Mouse (Mus musculus) MEL (cell line): ENCODE measurements at regions not wholly inside any gene's neighbourhood (a gene's known extent, or its start where the extent isn't known, plus 50 kb on each side); places are given as distances from the start of the nearest gene placed in this dataset.

Source experiments
- DNase-seq: peaks from one replicate; pipeline ENCODE4 v3.0.0; 2011; ENCODE audit warnings: low read depth, low spot score
- H3K27ac ChIP-seq: 2 replicates; pipeline ENCODE4 v1.5.1; 2012; ENCODE audit warnings: low read depth, mild to moderate bottlenecking, control low read depth, low read length, moderate library complexity; ENCODE audit not compliant: control insufficient read depth
- H3K27me3 ChIP-seq, 2 experiments: fragments of 150-350 bp in 1 of 2; sonication (generic) in 1 of 2; 2 replicates each; pipeline ENCODE4 v1.6.1; 2012; ENCODE audit warnings: low read length in 2 of 2, mild to moderate bottlenecking in 2 of 2, improper control_type of control experiment in 1 of 2, moderate library complexity in 1 of 2; ENCODE audit not compliant: insufficient read depth in 2 of 2, control insufficient read depth in 1 of 2
- H3K36me3 ChIP-seq, 2 experiments: 2 replicates each; pipeline ENCODE4 v1.6.1; 2012 to 2014; ENCODE audit warnings: low read length in 2 of 2, improper control_type of control experiment in 1 of 2, inconsistent platforms in 1 of 2, mild to moderate bottlenecking in 1 of 2; ENCODE audit not compliant: insufficient read depth in 2 of 2, control insufficient read depth in 1 of 2
- H3K4me1 ChIP-seq, 2 experiments: fragments of 150-350 bp in 1 of 2; sonication (generic) in 1 of 2; 2 replicates each; pipeline ENCODE4 v1.6.1; 2012; ENCODE audit warnings: low read length in 2 of 2, improper control_type of control experiment in 1 of 2, mild to moderate bottlenecking in 1 of 2; ENCODE audit not compliant: insufficient read depth in 2 of 2, control insufficient read depth in 1 of 2
- H3K4me3 ChIP-seq, 2 experiments: fragments of 150-350 bp in 1 of 2; sonication (generic) in 1 of 2; 2 replicates each; pipeline ENCODE4 v1.5.1; 2012; ENCODE audit warnings: low read depth in 2 of 2, low read length in 2 of 2, mild to moderate bottlenecking in 2 of 2, moderate library complexity in 2 of 2, control low read depth in 1 of 2, improper control_type of control experiment in 1 of 2; ENCODE audit not compliant: control insufficient read depth in 1 of 2, insufficient read depth in 1 of 2
- H3K79me2 ChIP-seq: 2 replicates; pipeline ENCODE4 v1.6.1; 2012; ENCODE audit warnings: mild to moderate bottlenecking, low read length, moderate library complexity; ENCODE audit not compliant: control insufficient read depth, poor library complexity, insufficient read depth
- H3K9ac ChIP-seq: 2 replicates; pipeline ENCODE4 v1.6.1; 2012; ENCODE audit warnings: low read depth, mild to moderate bottlenecking, control low read depth, low read length, moderate library complexity; ENCODE audit not compliant: control insufficient read depth, poor library complexity, severe bottlenecking
- H3K9me3 ChIP-seq: fragments of 150-350 bp; sonication (generic); replicated peaks from 2 replicates; pipeline ENCODE4 v1.6.1; 2012; ENCODE audit warnings: mild to moderate bottlenecking, low read length, improper control_type of control experiment, moderate library complexity; ENCODE audit not compliant: insufficient read depth
- CHD1 ChIP-seq: IDR thresholded peaks from 2 replicates; pipeline ENCODE4 v1.6.1; 2012; ENCODE audit warnings: low read depth, mild to moderate bottlenecking, inconsistent platforms, low read length, improper control_type of control experiment
- CHD2 ChIP-seq: IDR thresholded peaks from 2 replicates; pipeline ENCODE4 v1.6.1; 2011; ENCODE audit warnings: low read length, improper control_type of control experiment
- CTCF ChIP-seq, 3 experiments: IDR thresholded peaks in 2 of 3; conservative IDR thresholded peaks in 1 of 3; 2 replicates each; pipeline ENCODE4 v1.5.1; 2011 to 2012; ENCODE audit warnings: low read length in 3 of 3, low read depth in 2 of 3, mild to moderate bottlenecking in 2 of 3, improper control_type of control experiment in 1 of 3, inconsistent platforms in 1 of 3, mixed read lengths in 1 of 3, moderate library complexity in 1 of 3; ENCODE audit not compliant: control insufficient read depth in 1 of 3, insufficient read depth in 1 of 3, poor library complexity in 1 of 3, severe bottlenecking in 1 of 3
- E2F4 ChIP-seq: IDR thresholded peaks from 2 replicates; pipeline ENCODE4 v1.6.1; 2011; ENCODE audit warnings: low read depth, low read length, improper control_type of control experiment, borderline replicate concordance
- ELF1 ChIP-seq: IDR thresholded peaks from 2 replicates; pipeline ENCODE4 v1.6.1; 2014; ENCODE audit warnings: low read depth, mild to moderate bottlenecking, inconsistent platforms, low read length, improper control_type of control experiment, moderate library complexity
- EP300 ChIP-seq, 2 experiments: IDR thresholded peaks; 2 replicates each; pipeline ENCODE4 v1.6.1; 2011; ENCODE audit warnings: improper control_type of control experiment in 2 of 2, low read length in 2 of 2, low read depth in 1 of 2, mild to moderate bottlenecking in 1 of 2
- ETS1 ChIP-seq: IDR thresholded peaks from 2 replicates; pipeline ENCODE4 v1.6.1; 2012; ENCODE audit warnings: low read depth, mild to moderate bottlenecking, inconsistent platforms, low read length, improper control_type of control experiment, moderate library complexity
- GABPA ChIP-seq: IDR thresholded peaks from 2 replicates; pipeline ENCODE4 v1.6.1; 2012; ENCODE audit warnings: low read depth, mild to moderate bottlenecking, inconsistent platforms, low read length, improper control_type of control experiment, moderate library complexity
- GATA1 ChIP-seq: IDR thresholded peaks from 2 replicates; pipeline ENCODE4 v1.6.1; 2011; ENCODE audit warnings: low read depth, low read length, improper control_type of control experiment
- HCFC1 ChIP-seq: IDR thresholded peaks from 2 replicates; pipeline ENCODE4 v1.6.1; 2012; ENCODE audit warnings: low read depth, mild to moderate bottlenecking, inconsistent platforms, low read length, improper control_type of control experiment, moderate library complexity
- JUND ChIP-seq: IDR thresholded peaks from 2 replicates; pipeline ENCODE4 v1.6.1; 2011; ENCODE audit warnings: low read depth, mild to moderate bottlenecking, improper control_type of control experiment, low read length
- MAFK ChIP-seq: IDR thresholded peaks from 2 replicates; pipeline ENCODE4 v1.6.1; 2011; ENCODE audit warnings: low read depth, mild to moderate bottlenecking, low read length, improper control_type of control experiment, borderline replicate concordance
- MAZ ChIP-seq: IDR thresholded peaks from 2 replicates; pipeline ENCODE4 v1.6.1; 2012; ENCODE audit warnings: low read depth, mild to moderate bottlenecking, inconsistent platforms, low read length, improper control_type of control experiment
- MEF2A ChIP-seq: IDR thresholded peaks from 2 replicates; pipeline ENCODE4 v1.6.1; 2014; ENCODE audit warnings: low read depth, mild to moderate bottlenecking, inconsistent platforms, low read length, improper control_type of control experiment; ENCODE audit not compliant: poor library complexity, insufficient replicate concordance, severe bottlenecking; ENCODE audit errors: extremely low read depth
- MXI1 ChIP-seq: IDR thresholded peaks from 2 replicates; pipeline ENCODE4 v1.6.1; 2011; ENCODE audit warnings: mild to moderate bottlenecking, low read depth, low read length, improper control_type of control experiment
- MYB ChIP-seq: IDR thresholded peaks from 2 replicates; pipeline ENCODE4 v1.6.1; 2011; ENCODE audit warnings: mild to moderate bottlenecking, low read depth, low read length, improper control_type of control experiment
- MYC ChIP-seq: IDR thresholded peaks from 2 replicates; pipeline ENCODE4 v1.6.1; 2011; ENCODE audit warnings: low read depth, mild to moderate bottlenecking, low read length, improper control_type of control experiment, moderate library complexity
- NELFE ChIP-seq: IDR thresholded peaks from 2 replicates; pipeline ENCODE4 v1.6.1; 2011; ENCODE audit warnings: low read depth, low read length, improper control_type of control experiment
- NRF1 ChIP-seq: IDR thresholded peaks from 2 replicates; pipeline ENCODE4 v1.6.1; 2014; ENCODE audit warnings: low read depth, mild to moderate bottlenecking, inconsistent platforms, low read length, improper control_type of control experiment, moderate library complexity; ENCODE audit not compliant: poor library complexity, insufficient read depth, severe bottlenecking
- POLR2AphosphoS5 ChIP-seq: IDR thresholded peaks from 2 replicates; pipeline ENCODE4 v1.6.1; 2012; ENCODE audit warnings: low read depth, borderline replicate concordance, mild to moderate bottlenecking, inconsistent platforms, low read length, moderate library complexity, mixed read lengths
- RAD21 ChIP-seq: IDR thresholded peaks from 2 replicates; pipeline ENCODE4 v1.6.1; 2011; ENCODE audit warnings: mild to moderate bottlenecking, low read depth, low read length, improper control_type of control experiment
- SMC3 ChIP-seq: IDR thresholded peaks from 2 replicates; pipeline ENCODE4 v1.6.1; 2011; ENCODE audit warnings: low read depth, low read length, improper control_type of control experiment
- TAL1 ChIP-seq: IDR thresholded peaks from 2 replicates; pipeline ENCODE4 v1.6.1; 2012; ENCODE audit warnings: mild to moderate bottlenecking, inconsistent platforms, low read length, moderate library complexity, mixed read lengths
- TBP ChIP-seq: IDR thresholded peaks from 2 replicates; pipeline ENCODE4 v1.8.0; 2011; ENCODE audit warnings: low read depth, low read length, improper control_type of control experiment
- TCF12 ChIP-seq: IDR thresholded peaks from 2 replicates; pipeline ENCODE4 v1.6.1; 2014; ENCODE audit warnings: low read depth, mild to moderate bottlenecking, inconsistent platforms, low read length, improper control_type of control experiment, moderate library complexity
- UBTF ChIP-seq: IDR thresholded peaks from 2 replicates; pipeline ENCODE4 v1.6.1; 2012; ENCODE audit warnings: low read depth, mild to moderate bottlenecking, inconsistent platforms, low read length, improper control_type of control experiment, moderate library complexity, borderline replicate concordance; ENCODE audit not compliant: insufficient read depth
- USF1 ChIP-seq: IDR thresholded peaks from 2 replicates; pipeline ENCODE4 v1.6.1; 2014; ENCODE audit warnings: low read depth, mild to moderate bottlenecking, inconsistent platforms, low read length, improper control_type of control experiment, moderate library complexity
- USF2 ChIP-seq, 2 experiments: IDR thresholded peaks; 2 replicates each; pipeline ENCODE4 v1.6.1; 2011 to 2012; ENCODE audit warnings: improper control_type of control experiment in 2 of 2, low read length in 2 of 2, borderline replicate concordance in 1 of 2, inconsistent platforms in 1 of 2, low read depth in 1 of 2, mild to moderate bottlenecking in 1 of 2; ENCODE audit not compliant: insufficient read depth in 1 of 2
- ZC3H11A ChIP-seq: IDR thresholded peaks from 2 replicates; pipeline ENCODE4 v1.6.1; 2012; ENCODE audit warnings: low read depth, mild to moderate bottlenecking, inconsistent platforms, low read length, improper control_type of control experiment
- ZMIZ1 ChIP-seq: IDR thresholded peaks from 2 replicates; pipeline ENCODE4 v1.6.1; 2012; ENCODE audit warnings: low read depth, mild to moderate bottlenecking, inconsistent platforms, low read length, improper control_type of control experiment, moderate library complexity

DNA sequence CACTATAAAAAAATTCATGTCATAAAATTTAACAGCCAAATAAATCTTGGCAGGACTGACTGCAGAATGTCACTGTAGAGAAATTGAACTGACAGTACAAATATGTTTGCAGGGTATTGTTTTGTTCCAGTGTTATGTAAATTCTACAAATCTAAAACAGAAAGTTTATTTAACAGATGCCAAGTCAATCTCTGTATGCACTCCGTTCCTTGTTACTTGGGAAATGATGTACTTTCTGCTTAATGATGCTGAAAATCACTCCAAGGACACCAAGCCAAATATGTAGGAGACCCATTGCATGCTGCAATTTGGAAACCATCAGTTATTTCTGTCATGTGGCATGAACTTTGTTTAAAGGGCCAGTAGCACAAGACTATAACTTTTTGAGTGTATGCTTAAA, 182.3 kb upstream of the Neil3 start:
- TF ChIP-seq EP300 (IDR thresholded peaks at IDR 0.05; ENCODE audit: low read depth in 1 of 2, low read length in 2 of 2) (no peak), USF2 (IDR thresholded peaks at IDR 0.05; ENCODE audit: borderline replicate concordance in 1 of 2, insufficient read depth in 1 of 2, low read depth in 1 of 2, low read length in 2 of 2) (no peak), MYB (no peak), TBP (no peak), MYC (no peak), GATA1 (no peak), ZC3H11A (no peak), NELFE (no peak), MAFK (no peak), POLR2AphosphoS5 (no peak), UBTF (no peak), SMC3 (no peak), GABPA (no peak), ETS1 (no peak), CHD1 (no peak), NRF1 (no peak), RAD21 (no peak), MAZ (no peak), E2F4 (no peak), ELF1 (no peak)
- TF ChIP-seq, all 39 proteins: peak for 0
- no peak overlapping the region for H3K4me3 ChIP-seq
- no peaks in the 10 kb centered on the region for H3K36me3 ChIP-seq
- H3K27me3 ChIP-seq = no peaks in the 10 kb centered on the region
- no peaks in the 10 kb centered on the region for H3K79me2 ChIP-seq
- no peak overlapping the region for H3K9ac ChIP-seq
- no peaks in the 10 kb centered on the region for H3K9me3 ChIP-seq
- no peaks in the 10 kb centered on the region for H3K4me1 ChIP-seq
- no peak for DNase-seq
- no peak overlapping the region for H3K27ac ChIP-seq

DNA sequence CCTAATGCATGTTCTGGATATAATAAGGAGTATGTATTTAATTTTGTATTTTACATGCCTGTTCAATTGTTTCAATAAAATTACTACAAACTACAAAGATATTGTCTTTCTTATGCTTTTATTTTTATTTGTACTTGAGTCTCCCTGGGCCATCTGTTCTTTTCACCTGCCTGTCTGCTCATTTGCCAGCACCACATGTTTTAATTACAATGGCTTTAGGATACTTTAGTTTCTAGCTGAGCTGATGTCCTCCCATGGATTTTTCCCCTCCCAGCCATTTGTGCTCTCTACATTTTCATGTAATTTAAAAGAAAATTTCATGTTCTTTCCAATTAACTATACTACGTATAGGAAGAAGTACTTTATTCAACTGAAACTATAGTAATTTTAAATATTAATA, 188.5 kb upstream of the Neil3 start:
- no peak overlapping the region for H3K9ac ChIP-seq
- DNase-seq = no peak
- no peaks in the 10 kb centered on the region for H3K36me3 ChIP-seq
- H3K27me3 ChIP-seq = no peaks in the 10 kb centered on the region
- no peaks in the 10 kb centered on the region for H3K9me3 ChIP-seq
- H3K27ac ChIP-seq = no peak overlapping the region
- H3K79me2 ChIP-seq = no peaks in the 10 kb centered on the region
- H3K4me3 ChIP-seq = no peak overlapping the region
- no peak for TF ChIP-seq GATA1
- TF ChIP-seq EP300 (IDR thresholded peaks at IDR 0.05; ENCODE audit: low read depth in 1 of 2, low read length in 2 of 2) = no peak
- TF ChIP-seq UBTF = no peak
- TF ChIP-seq CTCF (IDR thresholded peaks at IDR 0.05 in 2 of 3, conservative IDR thresholded peaks at IDR 0.05 in 1 of 3; ENCODE audit: control insufficient read depth in 1 of 3, insufficient read depth in 1 of 3, low read depth in 2 of 3, low read length in 3 of 3, poor library complexity in 1 of 3, severe bottlenecking in 1 of 3) = no peak
- no peak for TF ChIP-seq MEF2A
- no peak for TF ChIP-seq E2F4
- TF ChIP-seq POLR2AphosphoS5 = no peak
- no peak for TF ChIP-seq TCF12
- TF ChIP-seq CHD2 = no peak
- no peak for TF ChIP-seq HCFC1
- no peak for TF ChIP-seq ZMIZ1
- TF ChIP-seq TAL1 = no peak
- TF ChIP-seq MXI1 = no peak
- no peak for TF ChIP-seq MAZ
- no peak for TF ChIP-seq CHD1
- TF ChIP-seq TBP = no peak
- no peak for TF ChIP-seq JUND
- TF ChIP-seq USF1 = no peak
- TF ChIP-seq MAFK = no peak
- TF ChIP-seq, all 39 proteins: peak for 0
- no peaks in the 10 kb centered on the region for H3K4me1 ChIP-seq
